Comparison of ENCODE assay signal across 31 mouse cellular contexts in the genomic region with DNA sequence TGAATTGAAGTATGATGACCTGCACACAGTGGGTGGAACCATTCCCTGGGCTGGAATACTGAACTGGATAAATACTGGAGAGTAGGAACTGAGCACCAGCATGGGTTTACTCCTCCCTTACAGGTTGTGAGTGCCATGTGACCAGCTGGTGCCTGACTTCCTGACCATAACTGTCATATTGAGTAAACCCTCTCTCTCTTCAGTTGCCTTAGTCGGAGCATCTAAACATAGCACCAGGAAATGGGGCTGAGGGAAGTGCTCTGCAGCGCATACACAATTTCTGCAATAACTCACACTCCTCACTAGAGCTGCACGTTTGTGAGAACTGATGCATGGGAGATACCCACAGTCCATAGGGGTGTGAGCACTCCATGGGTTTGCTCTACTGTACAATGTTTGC. TPM values are rescaled to one million over a fixed set of nuclear protein-coding genes. Genes with fewer than 3 reads are reported as not detected.
"Had no signal": no experiment of that assay in that cellular context is flagged by ENCODE, and none has a peak within 500 bp of the region (broad histone marks: within the 10 kb centered on the region; RNA-seq: fewer than 3 reads in every experiment).

No protein-coding gene starts in this region.

- H3K27me3 ChIP-seq: liver, embryonic 13.5 days; neural tube, embryonic 12.5 days; neural tube, embryonic 15.5 days had no signal

- H3K36me3 ChIP-seq: liver, embryonic 13.5 days; neural tube, embryonic 12.5 days; neural tube, embryonic 15.5 days had no signal

- DNase-seq: kidney, adult 2 months; kidney, postnatal 25 days; layer of hippocampus, adult 9-11 months; layer of hippocampus, postnatal 36 days; liver, embryonic 13.5 days; lung, adult 2 months; lung, postnatal 14 days; lung, postnatal 4 days; midbrain, embryonic 14.5 days; right cerebral cortex, adult 18-20 months; right cerebral cortex, postnatal 14 days; right cerebral cortex, postnatal 4 days; thymus, adult 2 months; thymus, postnatal 25 days had no signal

- H3K9me3 ChIP-seq: liver, embryonic 13.5 days; neural tube, embryonic 12.5 days; neural tube, embryonic 15.5 days had no signal

- H3K27ac ChIP-seq: kidney, postnatal 0 days; layer of hippocampus, adult 2 months; left cerebral cortex, adult 2 months; liver, embryonic 13.5 days; neural tube, embryonic 12.5 days; neural tube, embryonic 15.5 days; stomach, postnatal 0 days had no signal

- H3K4me3 ChIP-seq: layer of hippocampus, adult 2 months; left cerebral cortex, adult 2 months; liver, embryonic 13.5 days; neural tube, embryonic 12.5 days; neural tube, embryonic 15.5 days had no signal

- H3K4me1 ChIP-seq: liver, embryonic 13.5 days; neural tube, embryonic 12.5 days; neural tube, embryonic 15.5 days had no signal

RNA-seq across cellular contexts. Expression of gene 1700011L22Rik, which starts 9.1 kb away (rescaled TPM):
- total RNA-seq: layer of hippocampus, adult 2 months; layer of hippocampus, postnatal 36 days; left cerebral cortex, adult 2 months; left cerebral cortex, postnatal 10 days; left cerebral cortex, postnatal 36 days; liver, adult 2 months had no signal
- polyA plus RNA-seq: kidney, adult 2 months; kidney, embryonic 14.5 days; kidney, postnatal 0 days; large intestine, adult 2 months; limb, embryonic 11.5 days; limb, embryonic 14.5 days; liver, adult 2 months; liver, embryonic 13.5 days; liver, embryonic 16.5 days; lung, adult 2 months; lung, embryonic 16.5 days; midbrain, embryonic 11.5 days; midbrain, embryonic 14.5 days; neural tube, embryonic 12.5 days; neural tube, embryonic 15.5 days; stomach, embryonic 14.5 days; stomach, postnatal 0 days; thymus, adult 2 months had no signal
